Mouse (Mus musculus) CH12.LX (cell line): ENCODE measurements around the gene Chst11. TPM values are rescaled to one million over a fixed set of nuclear protein-coding genes. Genes with fewer than 3 reads are reported as not detected.

ENCODE experiments used
- DNase-seq: peaks from one replicate; pipeline ENCODE4 v3.0.0-alpha.2; 2013; ENCODE audit errors: extremely low read depth
- H3K27ac ChIP-seq: 2 replicates; pipeline ENCODE4 v1.5.1; 2012; ENCODE audit warnings: low read depth, mild to moderate bottlenecking, control low read depth, moderate library complexity; ENCODE audit not compliant: insufficient read depth
- H3K27me3 ChIP-seq: replicated peaks from 2 replicates; pipeline ENCODE3; 2012; ENCODE audit warnings: inconsistent platforms
- H3K36me3 ChIP-seq, 2 experiments: replicated peaks in 1 of 2; 2 replicates each; pipeline versions ENCODE3 to v1.6.1; 2012; ENCODE audit warnings: inconsistent platforms in 1 of 2, low read length in 1 of 2, mild to moderate bottlenecking in 1 of 2, mixed read lengths in 1 of 2, moderate library complexity in 1 of 2; ENCODE audit not compliant: control insufficient read depth in 1 of 2, insufficient read depth in 1 of 2
- H3K4me1 ChIP-seq, 2 experiments: 2 replicates each; pipeline ENCODE4 v1.6.1; 2012; ENCODE audit warnings: inconsistent platforms in 1 of 2, moderate library complexity in 1 of 2; ENCODE audit not compliant: insufficient read depth in 2 of 2, control insufficient read depth in 1 of 2
- H3K4me2 ChIP-seq: 2 replicates; pipeline ENCODE4 v1.6.1; 2012; ENCODE audit warnings: low read depth, mild to moderate bottlenecking, control low read depth; ENCODE audit not compliant: poor library complexity, insufficient read depth, severe bottlenecking
- H3K4me3 ChIP-seq, 3 experiments: fragments of 150-350 bp in 1 of 3; sonication (generic) in 1 of 3; replicated peaks in 1 of 3; 2 replicates each; pipeline versions ENCODE3 to v1.5.1; 2011 to 2012; ENCODE audit warnings: low read depth in 2 of 3, low read length in 2 of 3, mild to moderate bottlenecking in 2 of 3, moderate library complexity in 2 of 3, control low read depth in 1 of 3, improper control_type of control experiment in 1 of 3, inconsistent platforms in 1 of 3, mixed read lengths in 1 of 3; ENCODE audit not compliant: poor library complexity in 1 of 3
- H3K79me2 ChIP-seq: replicated peaks from 2 replicates; pipeline ENCODE4 v1.6.1; 2012; ENCODE audit warnings: mild to moderate bottlenecking, moderate library complexity; ENCODE audit not compliant: control insufficient read depth, poor library complexity, insufficient read depth, severe bottlenecking; ENCODE audit errors: extremely low read depth
- H3K9ac ChIP-seq: 2 replicates; pipeline ENCODE4 v1.6.1; 2012; ENCODE audit warnings: low read depth, mild to moderate bottlenecking, control low read depth, moderate library complexity; ENCODE audit not compliant: insufficient read depth
- H3K9me3 ChIP-seq: replicated peaks from 2 replicates; pipeline ENCODE3; 2012; ENCODE audit warnings: low read length, inconsistent platforms, mixed read lengths
- BHLHE40 ChIP-seq: IDR thresholded peaks from 2 replicates; pipeline ENCODE4 v1.6.1; 2011; ENCODE audit warnings: mild to moderate bottlenecking, low read depth, low read length, improper control_type of control experiment
- CHD1 ChIP-seq: IDR thresholded peaks from 2 replicates; pipeline ENCODE4 v1.6.1; 2012; ENCODE audit warnings: low read depth, low read length, improper control_type of control experiment, inconsistent platforms
- CHD2 ChIP-seq: IDR thresholded peaks from 2 replicates; pipeline ENCODE4 v1.6.1; 2011; ENCODE audit warnings: low read length, improper control_type of control experiment
- CTCF ChIP-seq, 2 experiments: IDR thresholded peaks in 1 of 2; conservative IDR thresholded peaks in 1 of 2; 2 replicates each; pipeline ENCODE4 v1.5.1; 2011 to 2012; ENCODE audit warnings: low read depth in 2 of 2, low read length in 2 of 2, improper control_type of control experiment in 1 of 2, inconsistent platforms in 1 of 2, mild to moderate bottlenecking in 1 of 2, moderate library complexity in 1 of 2
- EP300 ChIP-seq: IDR thresholded peaks from 2 replicates; pipeline ENCODE4 v1.6.1; 2011; ENCODE audit warnings: low read length, improper control_type of control experiment
- HCFC1 ChIP-seq: IDR thresholded peaks from 2 replicates; pipeline ENCODE4 v1.6.1; 2012; ENCODE audit warnings: low read depth, mild to moderate bottlenecking, inconsistent platforms, low read length, improper control_type of control experiment
- IRF4 ChIP-seq: IDR thresholded peaks from 2 replicates; pipeline ENCODE4 v1.6.1; 2014; ENCODE audit warnings: low read depth, mild to moderate bottlenecking, inconsistent platforms, low read length, improper control_type of control experiment
- JUND ChIP-seq: conservative IDR thresholded peaks from 2 replicates; pipeline ENCODE4 v1.6.1; 2011; ENCODE audit warnings: low read depth, low read length, improper control_type of control experiment
- MEF2A ChIP-seq: IDR thresholded peaks from 2 replicates; pipeline ENCODE4 v1.6.1; 2014; ENCODE audit warnings: low read depth, mild to moderate bottlenecking, inconsistent platforms, low read length, improper control_type of control experiment, borderline replicate concordance
- MYC ChIP-seq: IDR thresholded peaks from 2 replicates; pipeline ENCODE4 v1.6.1; 2011; ENCODE audit warnings: low read depth, mild to moderate bottlenecking, improper control_type of control experiment, low read length
- RAD21 ChIP-seq: IDR thresholded peaks from 2 replicates; pipeline ENCODE4 v1.6.1; 2011; ENCODE audit warnings: low read depth, mild to moderate bottlenecking, low read length, improper control_type of control experiment, moderate library complexity
- RCOR1 ChIP-seq: conservative IDR thresholded peaks from 2 replicates; pipeline ENCODE4 v1.6.1; 2012; ENCODE audit warnings: low read depth, mild to moderate bottlenecking, inconsistent platforms, low read length, improper control_type of control experiment
- TBP ChIP-seq: conservative IDR thresholded peaks from 2 replicates; pipeline ENCODE4 v1.6.1; 2011; ENCODE audit warnings: low read depth, low read length, improper control_type of control experiment
- USF1 ChIP-seq: IDR thresholded peaks from 2 replicates; pipeline ENCODE4 v1.6.1; 2014; ENCODE audit warnings: low read depth, mild to moderate bottlenecking, inconsistent platforms, low read length, improper control_type of control experiment
- USF2 ChIP-seq: conservative IDR thresholded peaks from 2 replicates; pipeline ENCODE4 v1.6.1; 2011; ENCODE audit warnings: low read depth, low read length, improper control_type of control experiment
- ZKSCAN1 ChIP-seq: IDR thresholded peaks from 2 replicates; pipeline ENCODE4 v1.6.1; 2012; ENCODE audit warnings: low read depth, inconsistent platforms, low read length, improper control_type of control experiment, borderline replicate concordance
- ZMIZ1 ChIP-seq: IDR thresholded peaks from 2 replicates; pipeline ENCODE4 v1.6.1; 2012; ENCODE audit warnings: low read depth, mild to moderate bottlenecking, inconsistent platforms, low read length, improper control_type of control experiment
- ZNF384 ChIP-seq: IDR thresholded peaks from 2 replicates; pipeline ENCODE4 v1.6.1; 2012; ENCODE audit warnings: low read depth, low read length, improper control_type of control experiment, inconsistent platforms
- dilution Hi-C: fragments of 300-500 bp; cut with MboI; formaldehyde crosslinking; loops from 2 replicates; pipeline ENCODE4 v1.14.3; 2020; ENCODE audit warnings: low sequenced_read_pairs; ENCODE audit not compliant: extremely low pct_unique_long_range_greater_than_20kb, extremely low pct_ligation_motif_present
- in situ Hi-C: fragments of 300-500 bp; cut with MboI; formaldehyde crosslinking; loops from 3 replicates; pipeline ENCODE4 v1.14.3; 2019; ENCODE audit warnings: low sequenced_read_pairs, low pct_ligation_motif_present, low pct_unique_long_range_greater_than_20kb, mixed read lengths
- polyA plus RNA-seq: library from polyadenylated mRNA; unstranded; fragments of >175 nt; gene quantifications from 2 replicates; pipeline ENCODE4 v1.2.1, GENCODE M21; 2012; ENCODE audit warnings: low read depth; ENCODE audit not compliant: insufficient read length
- total RNA-seq, 2 experiments: library from RNA; depleted of rRNA; stranded (reverse); fragments of 300-350 nt in 1 of 2; fragments of >200 nt in 1 of 2; gene quantifications; 2 replicates each; pipeline ENCODE4 v1.2.3; 2012 to 2014

Chst11 gene
- total and polyA plus RNA-seq, 3 experiments, result 3.6 to 5.3 (median 4.5) TPM

DNA sequence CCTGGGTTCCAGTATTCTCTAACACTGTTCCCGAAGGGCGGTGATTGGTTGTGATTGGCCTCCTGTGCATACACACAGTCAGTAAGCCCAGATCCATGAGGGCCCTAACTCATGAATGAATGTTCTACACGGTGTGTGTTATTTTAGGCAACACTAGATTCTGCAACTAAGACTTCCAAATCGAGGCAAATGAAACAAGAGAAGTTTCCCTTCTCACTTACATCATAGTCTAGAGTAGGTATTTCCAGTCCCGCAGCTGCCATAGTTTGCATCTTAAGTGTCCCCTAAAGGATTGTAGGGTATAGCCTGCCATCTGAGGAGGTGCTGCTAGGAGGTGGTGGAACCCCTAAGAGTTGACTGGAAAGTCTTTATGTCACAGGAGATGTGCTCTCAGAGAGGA lies 40.9 kb downstream of the Chst11 start (continued):
- TF ChIP-seq MYC (no peak), HCFC1 (no peak)

DNA sequence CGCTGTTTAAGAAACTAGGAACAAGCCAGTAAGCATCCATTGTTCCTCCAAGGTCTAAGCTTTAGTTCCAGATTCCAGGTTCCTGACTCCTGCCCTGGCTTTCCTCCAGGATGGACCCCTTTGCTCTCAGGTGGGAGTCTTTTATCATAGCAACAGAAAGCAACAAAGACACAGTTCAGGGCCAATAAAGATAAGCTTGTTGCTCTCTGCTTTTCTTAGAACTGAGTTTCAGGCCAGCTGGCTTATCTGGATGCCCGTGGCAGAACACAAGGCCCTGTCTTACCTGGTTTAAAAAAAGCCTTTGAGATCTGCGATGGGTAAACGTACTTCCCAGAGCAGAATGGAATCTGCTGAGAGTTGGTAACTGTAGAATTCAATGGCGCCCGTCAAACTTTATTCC lies 42.4 kb downstream of the Chst11 start:
- no peaks in the 10 kb centered on the region for H3K9me3 ChIP-seq
- no peak overlapping the region for H3K27ac ChIP-seq
- peaks cover 13 to 35% of the 10 kb centered on the region in 2 experiments for H3K4me1 ChIP-seq
- H3K36me3 ChIP-seq, result peaks cover 0 to 3% of the 10 kb centered on the region in 2 experiments
- H3K9ac ChIP-seq, result no peak overlapping the region
- H3K79me2 ChIP-seq, result no peaks in the 10 kb centered on the region
- H3K4me3 ChIP-seq, result no peak overlapping the region
- no peak for TF ChIP-seq BHLHE40
- TF ChIP-seq MEF2A, result no peak
- no peak for TF ChIP-seq CHD2
- TF ChIP-seq ZNF384, result no peak
- TF ChIP-seq CTCF (conservative IDR thresholded peaks at IDR 0.05 in 1 of 2, IDR thresholded peaks at IDR 0.05 in 1 of 2; ENCODE audit: low read depth in 2 of 2, low read length in 2 of 2), result no peak
- TF ChIP-seq JUND, result no peak
- no peak for TF ChIP-seq TBP
- TF ChIP-seq USF1, result no peak
- no peak for TF ChIP-seq RCOR1
- no peak for TF ChIP-seq IRF4
- no peak for TF ChIP-seq RAD21
- TF ChIP-seq, all 38 proteins: peak for 0
- dilution Hi-C loops (no loop called here), in situ Hi-C loops (no loop called here)
- DNase-seq, result no peak
- H3K4me2 ChIP-seq, result no peak overlapping the region
- H3K27me3 ChIP-seq, result no peaks in the 10 kb centered on the region

GRCm38 (mm10) chr10:83030103-83030661 lies 44.9 kb downstream of the Chst11 start:
- dilution Hi-C loops, result no loop called here
- H3K36me3 ChIP-seq, result no peaks in the 10 kb centered on the region
- no peak overlapping the region for H3K27ac ChIP-seq
- H3K4me2 ChIP-seq, result no peak overlapping the region
- no peak for DNase-seq
- no peak overlapping the region for H3K4me3 ChIP-seq
- no peaks in the 10 kb centered on the region for H3K79me2 ChIP-seq
- H3K9me3 ChIP-seq, result no peaks in the 10 kb centered on the region
- in situ Hi-C loops, result no loop called here
- H3K4me1 ChIP-seq, result peaks cover 21 to 55% of the 10 kb centered on the region in 2 experiments
- H3K9ac ChIP-seq, result no peak overlapping the region
- no peak for TF ChIP-seq CHD2
- TF ChIP-seq ZMIZ1, result no peak
- TF ChIP-seq EP300, result no peak
- no peak for TF ChIP-seq RCOR1
- TF ChIP-seq CHD1, result no peak
- TF ChIP-seq USF2, result no peak
- no peak for TF ChIP-seq JUND
- TF ChIP-seq ZKSCAN1, result no peak
- TF ChIP-seq MYC, result no peak
- no peak for TF ChIP-seq BHLHE40
- no peaks in the 10 kb centered on the region for H3K27me3 ChIP-seq
